Mouse (Mus musculus): ENCODE measurements around the gene Klhl11. TPM values are rescaled to one million over a fixed set of nuclear protein-coding genes. Genes with fewer than 3 reads are reported as not detected.

Klhl11 gene
- polyA plus RNA-seq, 1 experiment from 2014 or later = 12.8 TPM

GRCm38 (mm10) chr11:100465229-100465792 is 7.2 kb downstream of the Klhl11 start:
- no peak for ATAC-seq (replicated peaks)

GRCm38 (mm10) chr11:100462699-100463098 is 9.8 kb downstream of the Klhl11 start:
- Histone ChIP-seq H3K27ac (no peak overlapping the region), H3K27me3 (replicated peaks) (no peaks in the 10 kb centered on the region), H3K4me3 (no peak overlapping the region), H3K9ac (no peak overlapping the region), H3K4me2 (no peak overlapping the region), H3K36me3 (replicated peaks) (peaks cover 14% of the 10 kb centered on the region), H3K9me3 (no peaks in the 10 kb centered on the region), H3K4me1 (no peaks in the 10 kb centered on the region)
- no peak for ATAC-seq (replicated peaks)
- 94% methylated on average over 10 of the region's 10 CpGs for WGBS

More at GRCm38 (mm10) chr11:100465229-100465792, 7.2 kb downstream of the Klhl11 start:
- Histone ChIP-seq H3K4me2 (no peak overlapping the region), H3K9me3 (no peaks in the 10 kb centered on the region), H3K27ac (no peak overlapping the region), H3K9ac (no peak overlapping the region), H3K4me1 (peaks cover 20% of the 10 kb centered on the region), H3K36me3 (replicated peaks) (peaks cover 12% of the 10 kb centered on the region; the same call in 1 of the 2 replicates), H3K4me3 (no peak overlapping the region), H3K27me3 (replicated peaks) (no peaks in the 10 kb centered on the region)
- WGBS = 86% methylated on average over 1 of the region's 1 CpGs

- Histone ChIP-seq H3K27me3 (replicated peaks) (no peaks in the 10 kb centered on the region), H3K4me3 (no peak overlapping the region), H3K9ac (no peak overlapping the region), H3K4me1 (no peaks in the 10 kb centered on the region), H3K4me2 (no peak overlapping the region), H3K9me3 (no peaks in the 10 kb centered on the region), H3K27ac (no peak overlapping the region), H3K36me3 (replicated peaks) (peaks cover 10% of the 10 kb centered on the region)
- 94% methylated on average over 5 of the region's 5 CpGs for WGBS
- no peak for ATAC-seq (replicated peaks)
Measured at GRCm38 (mm10) chr11:100457711-100458110, 14.8 kb downstream of the Klhl11 start.

DNA sequence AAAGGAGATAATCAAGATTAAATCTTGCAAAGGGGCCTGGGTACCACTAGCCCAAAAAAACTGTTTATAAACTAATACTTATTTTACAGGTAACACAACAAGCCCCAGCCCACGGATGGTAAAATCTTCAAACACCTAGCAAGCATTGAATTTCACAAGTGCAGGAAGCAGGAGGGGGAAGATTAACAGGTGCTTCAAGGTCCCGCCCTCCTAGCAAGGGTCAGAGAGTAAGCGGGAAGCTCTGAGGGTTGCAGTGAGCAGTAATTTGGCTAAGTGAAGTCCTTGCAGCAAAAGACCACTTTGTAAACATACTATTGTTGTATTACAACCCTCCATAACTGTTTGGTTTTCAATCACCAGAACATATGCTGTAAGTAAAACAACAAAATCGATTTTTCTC is 15.3 kb downstream of the Klhl11 start:
- Histone ChIP-seq H3K27me3 (replicated peaks) (no peaks in the 10 kb centered on the region), H3K4me3 (no peak overlapping the region), H3K9ac (no peak overlapping the region), H3K36me3 (replicated peaks) (peaks cover 8% of the 10 kb centered on the region), H3K4me1 (no peaks in the 10 kb centered on the region), H3K4me2 (no peak overlapping the region), H3K9me3 (no peaks in the 10 kb centered on the region), H3K27ac (no peak overlapping the region)
- 90% methylated on average over 4 of the region's 4 CpGs for WGBS
- no peak for ATAC-seq (replicated peaks)

GRCm38 (mm10) chr11:100442625-100443024 is 29.9 kb downstream of the Klhl11 start:
- Histone ChIP-seq H3K4me3 (no peak overlapping the region), H3K9me3 (no peaks in the 10 kb centered on the region), H3K27me3 (replicated peaks) (no peaks in the 10 kb centered on the region), H3K4me2 (no peak overlapping the region), H3K4me1 (peaks cover 23% of the 10 kb centered on the region), H3K27ac (no peak overlapping the region), H3K9ac (no peak overlapping the region), H3K36me3 (replicated peaks) (no peaks in the 10 kb centered on the region)
- 83% methylated on average over 6 of the region's 6 CpGs for WGBS
- no peak for ATAC-seq (replicated peaks)

GRCm38 (mm10) chr11:100441797-100442196 is 30.7 kb downstream of the Klhl11 start, which contains the start of the genes Nt5c3b and Klhl10:
TSS of gene Nt5c3b (minus strand) at chr11:100441808.
TSS of gene Klhl10 (plus strand) at chr11:100441917.
- Histone ChIP-seq H3K9me3 (no peaks in the 10 kb centered on the region), H3K4me1 (peaks cover 23% of the 10 kb centered on the region), H3K4me2 (peak within 1 kb of the TSS; percentile 59), H3K27me3 (replicated peaks) (no peaks in the 10 kb centered on the region), H3K9ac (peak within 1 kb of the TSS; percentile 66), H3K4me3 (peak within 1 kb of the TSS; percentile 54), H3K27ac (peak within 1 kb of the TSS; percentile 76), H3K36me3 (replicated peaks) (no peaks in the 10 kb centered on the region)
- 87% methylated on average over 8 of the region's 8 CpGs for WGBS
- ATAC-seq (replicated peaks) = no peak

- H3K4me2 ChIP-seq = peak overlapping the region; percentile 59
- no peaks in the 10 kb centered on the region; the same call in 1 of the 2 replicates for H3K36me3 ChIP-seq (replicated peaks)
- H3K9ac ChIP-seq = peak overlapping the region; percentile 66
- peaks cover 23% of the 10 kb centered on the region for H3K4me1 ChIP-seq
- H3K4me3 ChIP-seq = peak overlapping the region; percentile 54
- H3K27me3 ChIP-seq (replicated peaks) = no peaks in the 10 kb centered on the region
- 2% methylated on average over 45 of the region's 52 CpGs for WGBS
- H3K9me3 ChIP-seq = no peaks in the 10 kb centered on the region
- H3K27ac ChIP-seq = peak overlapping the region; percentile 76
- ATAC-seq (replicated peaks) = peak; percentile 96
Measured at GRCm38 (mm10) chr11:100440691-100441522, 31.6 kb downstream of the Klhl11 start.

- no peak overlapping the region for H3K4me3 ChIP-seq
- no peaks in the 10 kb centered on the region for H3K9me3 ChIP-seq
- 80% methylated on average over 1 of the region's 1 CpGs for WGBS
- H3K9ac ChIP-seq = no peak overlapping the region
- H3K27ac ChIP-seq = no peak overlapping the region
- H3K4me1 ChIP-seq = peaks cover 23% of the 10 kb centered on the region
- ATAC-seq (replicated peaks) = no peak
- no peak overlapping the region for H3K4me2 ChIP-seq
- H3K36me3 ChIP-seq (replicated peaks) = peaks cover 6% of the 10 kb centered on the region; the same call in 1 of the 2 replicates
- H3K27me3 ChIP-seq (replicated peaks) = no peaks in the 10 kb centered on the region
Measured at GRCm38 (mm10) chr11:100437901-100438300, 34.6 kb downstream of the Klhl11 start.

DNA sequence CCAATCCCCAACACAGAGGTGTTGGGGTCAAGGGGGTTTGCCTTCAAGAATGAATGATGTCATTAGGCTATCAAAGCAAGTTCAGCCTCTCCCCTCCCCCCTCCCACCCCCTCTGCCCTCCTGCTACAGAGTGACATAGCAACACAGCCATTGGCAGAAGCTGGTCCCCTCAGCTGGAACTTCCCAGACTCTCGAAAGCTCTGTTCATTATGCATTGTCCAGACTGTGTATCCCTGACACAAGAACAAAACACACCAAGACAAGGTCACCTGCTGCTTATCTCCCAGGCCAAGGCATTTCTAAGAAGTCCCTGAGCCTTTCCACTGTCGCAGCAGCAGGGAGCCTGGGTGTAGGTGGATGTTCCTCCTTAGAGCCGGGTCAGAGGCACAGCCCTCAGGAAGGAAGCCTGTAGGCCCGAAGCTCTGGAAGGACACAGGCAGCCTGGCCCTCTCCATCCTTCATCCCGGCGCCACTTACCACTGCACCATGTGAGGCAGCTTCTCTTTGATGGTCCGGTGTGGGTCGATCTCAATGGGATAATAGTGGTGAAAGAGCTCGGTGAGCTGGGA is 36.8 kb downstream of the Klhl11 start:
- no peak for ATAC-seq (replicated peaks)
- Histone ChIP-seq H3K4me2 (no peak overlapping the region), H3K9ac (no peak overlapping the region), H3K4me1 (peaks cover 17% of the 10 kb centered on the region), H3K27ac (no peak overlapping the region), H3K4me3 (no peak overlapping the region), H3K36me3 (replicated peaks) (peaks cover 9% of the 10 kb centered on the region; the same call in 1 of the 2 replicates), H3K27me3 (replicated peaks) (no peaks in the 10 kb centered on the region), H3K9me3 (no peaks in the 10 kb centered on the region)
- WGBS = 36% methylated on average over 9 of the region's 9 CpGs

DNA sequence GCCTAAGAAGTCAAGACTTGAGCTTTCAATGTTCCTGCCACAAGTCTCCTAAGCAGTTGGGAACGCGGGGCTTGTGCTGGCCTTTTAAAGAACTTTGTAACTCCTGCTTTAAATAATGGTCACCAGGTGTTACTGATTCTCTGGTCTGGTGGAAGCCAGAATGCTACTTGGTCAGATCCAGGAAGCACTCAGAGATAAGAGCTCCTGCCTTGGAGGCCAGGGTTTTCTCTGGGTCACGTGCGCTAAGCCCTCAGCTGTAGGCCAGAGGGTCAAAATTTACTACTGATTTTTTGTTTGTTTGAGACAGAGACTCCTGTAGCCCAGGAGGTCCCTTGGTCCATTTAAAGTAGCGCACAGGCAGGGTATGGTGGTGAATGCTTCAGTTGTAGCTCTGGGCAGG is 40.5 kb downstream of the Klhl11 start:
- no peaks in the 10 kb centered on the region for H3K27me3 ChIP-seq (replicated peaks)
- no peak overlapping the region for H3K27ac ChIP-seq
- no peaks in the 10 kb centered on the region for H3K9me3 ChIP-seq
- no peak overlapping the region for H3K4me3 ChIP-seq
- no peak for ATAC-seq (replicated peaks)
- peaks cover 16% of the 10 kb centered on the region; the same call in 1 of the 2 replicates for H3K36me3 ChIP-seq (replicated peaks)
- 98% methylated on average over 5 of the region's 5 CpGs for WGBS
- no peak overlapping the region for H3K4me2 ChIP-seq
- H3K9ac ChIP-seq = no peak overlapping the region
- no peaks in the 10 kb centered on the region for H3K4me1 ChIP-seq

GRCm38 (mm10) chr11:100430052-100430451 is 42.5 kb downstream of the Klhl11 start:
- Histone ChIP-seq H3K4me2 (no peak overlapping the region), H3K27me3 (replicated peaks) (no peaks in the 10 kb centered on the region), H3K9me3 (no peaks in the 10 kb centered on the region), H3K4me3 (no peak overlapping the region), H3K27ac (no peak overlapping the region), H3K9ac (no peak overlapping the region), H3K36me3 (replicated peaks) (peaks cover 12% of the 10 kb centered on the region; the same call in 1 of the 2 replicates), H3K4me1 (no peaks in the 10 kb centered on the region)
- no peak for ATAC-seq (replicated peaks)
- WGBS = 84% methylated on average over 7 of the region's 7 CpGs

- H3K36me3 ChIP-seq (replicated peaks) = peaks cover 12% of the 10 kb centered on the region; the same call in 1 of the 2 replicates
- H3K4me1 ChIP-seq = no peaks in the 10 kb centered on the region
- H3K4me3 ChIP-seq = no peak overlapping the region
- WGBS = 73% methylated on average over 9 of the region's 9 CpGs
- H3K9me3 ChIP-seq = no peaks in the 10 kb centered on the region
- ATAC-seq (replicated peaks) = no peak
- H3K27ac ChIP-seq = peak overlapping the region; percentile 27
- no peak overlapping the region for H3K9ac ChIP-seq
- H3K4me2 ChIP-seq = no peak overlapping the region
- no peaks in the 10 kb centered on the region for H3K27me3 ChIP-seq (replicated peaks)
Measured at GRCm38 (mm10) chr11:100428612-100429199, 43.8 kb downstream of the Klhl11 start.
